Mouse (Mus musculus) small intestine, adult 2 months (tissue): Measurements from ENCODE around the gene Sebox.

Experiments used
- CTCF ChIP-seq: fragments of 200-500 bp; IDR thresholded peaks from 2 replicates; pipeline ENCODE4 v1.5.1; 2012; ENCODE audit warnings: low read depth, mild to moderate bottlenecking, control low read depth, inconsistent platforms, low read length, moderate library complexity, mixed read lengths; ENCODE audit not compliant: insufficient replicate concordance, insufficient read length; ENCODE audit errors: extremely low read depth
- POLR2A ChIP-seq: fragments of 200-500 bp; IDR thresholded peaks from 2 replicates; pipeline ENCODE4 v1.6.1; 2012; ENCODE audit warnings: low read depth, mild to moderate bottlenecking, control low read depth, inconsistent platforms, low read length, moderate library complexity

DNA sequence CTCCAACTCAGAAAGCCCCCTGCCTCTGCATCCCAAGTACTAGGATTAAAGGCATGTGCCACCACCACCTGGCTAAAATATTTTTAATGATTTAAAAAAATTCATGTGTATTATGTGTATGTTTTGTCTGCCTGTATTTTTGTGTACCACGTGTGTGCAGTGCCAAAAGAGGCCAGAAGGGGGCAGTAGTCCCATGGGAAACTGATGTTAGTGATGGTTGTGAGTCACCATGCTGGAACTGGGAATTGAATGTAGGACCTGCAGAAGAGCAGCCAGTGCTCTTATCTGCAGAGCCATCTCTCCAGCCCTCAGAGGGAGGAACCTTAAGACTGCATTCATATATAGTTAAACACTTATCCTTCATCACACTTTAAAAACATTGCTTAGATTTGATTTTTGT lies 41.4 kb upstream of the Sebox start:
- peak; percentile 57; the same call in 1 of the 2 replicates for TF ChIP-seq CTCF
- TF ChIP-seq POLR2A = no peak
